Mouse (Mus musculus): ENCODE measurements at regions not wholly inside any gene's neighbourhood (a gene's known extent, or its start where the extent isn't known, plus 50 kb on each side); places are given as distances from the start of the nearest gene placed in this dataset.

- no peak for TF ChIP-seq CTCF (IDR thresholded peaks at IDR 0.05; ENCODE audit: control insufficient read depth, insufficient read depth, insufficient replicate concordance, low read depth, low read length)
- no peak for TF ChIP-seq POLR2A (IDR thresholded peaks at IDR 0.05; ENCODE audit: control insufficient read depth, low read depth, low read length)
Observed at GRCm38 (mm10) chr13:25750460-25751408, 480.4 kb upstream of the Nrsn1 start.
